19 mouse cellular contexts compared by ENCODE assay signal in genomic region chr9:93777784-93778402, GRCm38 (mm10).
A peak's percentile ranks its signal among the peaks of the same experiment; 100 is the strongest.
DNase-seq lines count a peak whose midpoint lies in the region; ATAC-seq and TF ChIP-seq lines count a peak whose summit lies in the region.
"Had no signal": no experiment of that assay in that cellular context is flagged by ENCODE, and none has a peak within 500 bp of the region (broad histone marks: within the 10 kb centered on the region; RNA-seq: fewer than 3 reads in every experiment).

No protein-coding gene starts in this region.

- no peak for DNase-seq in frontal cortex, postnatal 25 days (ENCODE audit: low spot score in 2 of 2)
- peak; percentile 5 for DNase-seq in liver, adult 2 months (ENCODE audit: extremely low read depth, low read depth, low spot score)
- DNase-seq in 416B (ENCODE audit: low read depth) = peak; percentile 3
- DNase-seq in fibroblast of lung, adult 2 months (ENCODE audit: low read depth) = peak; percentile 5
- DNase-seq in spleen, postnatal 14 days (ENCODE audit: low spot score in 2 of 2) = no peak
- no peak for DNase-seq in spleen, postnatal 4 days (ENCODE audit: low spot score in 2 of 2)
- DNase-seq: adrenal gland, postnatal 25 days; heart, adult 11 months; lung, adult 18-20 months; spleen, adult 18-20 months had no signal

- no peaks in the 10 kb centered on the region for H3K9me3 ChIP-seq in liver, embryonic 12.5 days (replicated peaks)
- H3K9me3 ChIP-seq: heart, embryonic 15.5 days; hindbrain, embryonic 10.5 days; kidney, embryonic 15.5 days; limb, embryonic 13.5 days had no signal

- no peak overlapping the region for H3K4me2 ChIP-seq in liver, embryonic 12.5 days
- H3K4me2 ChIP-seq: heart, embryonic 15.5 days; kidney, embryonic 15.5 days; limb, embryonic 13.5 days had no signal

- ATAC-seq in frontal cortex, adult (ENCODE audit: low TSS enrichment) = peak; percentile 55; the same call in 1 of the 2 replicates
- ATAC-seq in liver, embryonic 12.5 days = no peak
- ATAC-seq: activated CD4-positive, CD25-positive, alpha-beta regulatory T cell, adult 4 months; inflammation-experienced regulatory T-cells, adult 6 months; Patski had no signal

- TF ChIP-seq POLR2A in liver, adult 2 months (IDR thresholded peaks at IDR 0.05; ENCODE audit: extremely low read depth, insufficient read depth, low read length) = no peak

- no peak overlapping the region for H3K27ac ChIP-seq in liver, adult 2 months (replicated peaks; ENCODE audit: insufficient read depth, low read depth, low read length)
- no peak overlapping the region for H3K27ac ChIP-seq in liver, embryonic 12.5 days
- H3K27ac ChIP-seq: heart, embryonic 15.5 days; hindbrain, embryonic 10.5 days; kidney, embryonic 15.5 days; limb, embryonic 13.5 days had no signal

- no peaks in the 10 kb centered on the region for H3K27me3 ChIP-seq in liver, adult 2 months (ENCODE audit: control insufficient read depth, insufficient read depth, low read length)
- H3K27me3 ChIP-seq in liver, embryonic 12.5 days (replicated peaks) = no peaks in the 10 kb centered on the region
- H3K27me3 ChIP-seq: heart, embryonic 15.5 days; kidney, embryonic 15.5 days; limb, embryonic 13.5 days; Patski had no signal

- no peaks in the 10 kb centered on the region for H3K4me1 ChIP-seq in liver, adult 2 months (ENCODE audit: control insufficient read depth, insufficient read depth, low read length)
- H3K4me1 ChIP-seq in liver, embryonic 12.5 days = no peaks in the 10 kb centered on the region
- H3K4me1 ChIP-seq: heart, embryonic 15.5 days; hindbrain, embryonic 10.5 days; kidney, embryonic 15.5 days; limb, embryonic 13.5 days had no signal

- no peak overlapping the region for H3K9ac ChIP-seq in liver, adult 2 months (ENCODE audit: low read depth, low read length)
- no peak overlapping the region for H3K9ac ChIP-seq in liver, embryonic 12.5 days
- H3K9ac ChIP-seq: heart, embryonic 15.5 days; kidney, embryonic 15.5 days; limb, embryonic 13.5 days had no signal

- no peak for TF ChIP-seq CTCF in liver, adult 2 months (IDR thresholded peaks at IDR 0.05; ENCODE audit: low read depth, low read length)

- no peaks in the 10 kb centered on the region for H3K79me2 ChIP-seq in liver, adult 2 months (ENCODE audit: control insufficient read depth, insufficient read depth, low read length)

- no peaks in the 10 kb centered on the region for H3K36me3 ChIP-seq in liver, adult 2 months (ENCODE audit: control insufficient read depth, insufficient read depth, low read length)
- no peaks in the 10 kb centered on the region for H3K36me3 ChIP-seq in liver, embryonic 12.5 days
- H3K36me3 ChIP-seq: heart, embryonic 15.5 days; hindbrain, embryonic 10.5 days; kidney, embryonic 15.5 days; limb, embryonic 13.5 days had no signal

- 46% methylated on average over 2 of the region's 2 CpGs for WGBS in liver, adult 2 months
- 37% methylated on average over 2 of the region's 2 CpGs for WGBS in liver, embryonic 12.5 days (ENCODE audit: insufficient replicate concordance)

- no peak overlapping the region for H3K4me3 ChIP-seq in liver, adult 2 months (ENCODE audit: insufficient read depth, low read depth, low read length)
- H3K4me3 ChIP-seq in liver, embryonic 12.5 days = no peak overlapping the region
- H3K4me3 ChIP-seq: heart, embryonic 15.5 days; hindbrain, embryonic 10.5 days; kidney, embryonic 15.5 days; limb, embryonic 13.5 days had no signal

Comparison
In these comparisons a context has a peak if more than half of its experiments do, and no peak if none do; other contexts are left out.
1. DNase-seq: peak in liver, adult 2 months (single experiment), 416B (single experiment) and fibroblast of lung, adult 2 months (single experiment); none in frontal cortex, postnatal 25 days (0 of 2), spleen, postnatal 14 days (0 of 2) and spleen, postnatal 4 days (0 of 2).